Mouse (Mus musculus) gastrocnemius, adult 2 months (tissue): ENCODE data around the gene 4930503B20Rik. TPM values are rescaled to one million over a fixed set of nuclear protein-coding genes. Genes with fewer than 3 reads are reported as not detected.

Experiments used
- DNase-seq: peaks from one replicate; pipeline ENCODE4 v3.0.0; 2022
- H3K27ac ChIP-seq: fragments of 200-600 bp; 2 replicates; pipeline ENCODE4 v1.8.1; 2022; ENCODE audit warnings: mild to moderate bottlenecking
- H3K4me3 ChIP-seq: fragments of 200-600 bp; 2 replicates; pipeline ENCODE4 v1.8.1; 2022; ENCODE audit warnings: mild to moderate bottlenecking, moderate library complexity
- CTCF ChIP-seq: fragments of 200-600 bp; IDR thresholded peaks from 2 replicates; pipeline ENCODE4 v1.8.1; 2022; ENCODE audit warnings: antibody characterized with exemption, mild to moderate bottlenecking, moderate library complexity
- intact Hi-C: fragments of 180-260 bp; cut with DNase I; formaldehyde crosslinking; loops from one replicate; pipeline ENCODE4 v1.15.1; 2025
- long read RNA-seq, 2 experiments: library from polyadenylated mRNA; stranded (forward); transcript quantifications; one replicate each; pipeline ENCODE4 v2.0.0; 2021
- total RNA-seq, 2 experiments: library from RNA; stranded (reverse); gene quantifications; 2 replicates each; pipeline ENCODE4 v1.2.3; 2021

Gene 4930503B20Rik
- not detected for total RNA-seq
- long read RNA-seq, experiment 1, result 0 reads
- long read RNA-seq, experiment 2, result 0 reads

DNA sequence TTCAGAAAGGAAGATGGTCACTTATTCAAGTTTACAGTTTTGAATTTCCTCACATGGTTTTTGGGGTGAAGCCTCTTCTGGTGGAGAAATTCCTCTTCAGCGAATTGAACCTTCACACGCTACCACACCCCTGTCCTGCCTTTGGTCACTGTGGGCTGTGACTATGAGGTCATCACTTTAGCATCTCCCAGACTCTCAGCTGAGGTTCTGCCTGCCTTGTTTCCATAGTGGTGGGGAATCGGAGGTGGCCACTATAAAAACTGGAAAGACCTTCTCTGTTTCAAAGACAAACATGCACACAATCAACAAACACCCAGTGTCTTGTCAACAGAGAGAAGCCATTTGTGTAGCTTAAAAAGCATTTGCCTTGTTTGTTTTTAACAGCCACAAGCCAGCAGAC is at the start of gene 4930503B20Rik:
TSS of gene 4930503B20Rik (minus strand) at position 101 of the 400 bp plus-strand sequence.
- no peak for DNase-seq
- H3K4me3 ChIP-seq, result no peak within 1 kb of the TSS
- intact Hi-C loops, result no loop called here
- TF ChIP-seq CTCF, result no peak
- no peak within 1 kb of the TSS for H3K27ac ChIP-seq

DNA sequence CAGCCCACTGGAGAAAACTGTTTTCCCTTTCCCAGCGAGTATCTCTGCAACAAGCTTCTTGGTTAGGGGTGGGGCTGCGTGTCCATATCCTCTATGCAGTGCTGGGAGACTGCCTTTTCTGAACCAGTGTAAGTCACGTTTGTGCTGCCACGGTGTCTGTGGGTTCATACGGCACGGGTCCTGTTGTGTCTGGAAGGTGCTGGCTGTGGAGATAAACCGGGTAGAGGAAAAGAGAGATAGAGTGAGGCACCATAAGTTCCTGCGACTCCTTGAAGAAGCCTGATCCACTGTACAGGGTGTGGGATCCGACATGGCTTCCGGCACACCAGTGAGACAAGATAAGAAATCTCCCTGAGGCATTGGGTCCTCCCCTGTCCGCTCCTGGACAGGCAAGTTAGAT is 48.9 kb upstream of the 4930503B20Rik start:
- intact Hi-C loops, result no loop called here
- H3K4me3 ChIP-seq, result no peak overlapping the region

DNA sequence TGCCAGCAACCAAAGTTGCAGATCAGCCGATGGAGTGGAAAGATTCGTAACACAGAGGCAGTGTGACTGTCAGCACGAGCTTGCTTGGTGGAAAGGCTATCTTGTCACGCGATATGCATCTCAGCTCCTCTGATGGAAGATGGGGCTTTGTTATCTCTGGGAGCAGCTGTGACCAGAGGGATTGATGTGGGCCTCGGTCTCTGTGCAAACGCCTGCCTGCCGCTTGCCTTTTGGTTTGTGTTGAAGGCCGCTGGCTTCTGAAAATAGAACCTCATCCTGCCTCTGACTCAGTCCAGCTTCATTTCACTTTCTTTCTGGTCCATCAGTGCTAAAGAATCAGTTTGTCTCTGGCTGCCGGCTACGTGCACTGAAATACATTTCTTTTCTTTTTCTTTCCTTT is 47.9 kb upstream of the 4930503B20Rik start:
- Histone ChIP-seq H3K4me3 (no peak overlapping the region), H3K27ac (no peak overlapping the region)
- intact Hi-C loops, result no loop called here
- no peak for TF ChIP-seq CTCF
- no peak for DNase-seq

More for the DNA sequence above, 48.9 kb upstream of the 4930503B20Rik start:
- H3K27ac ChIP-seq, result no peak overlapping the region
- no peak for DNase-seq
- TF ChIP-seq CTCF, result no peak

DNA sequence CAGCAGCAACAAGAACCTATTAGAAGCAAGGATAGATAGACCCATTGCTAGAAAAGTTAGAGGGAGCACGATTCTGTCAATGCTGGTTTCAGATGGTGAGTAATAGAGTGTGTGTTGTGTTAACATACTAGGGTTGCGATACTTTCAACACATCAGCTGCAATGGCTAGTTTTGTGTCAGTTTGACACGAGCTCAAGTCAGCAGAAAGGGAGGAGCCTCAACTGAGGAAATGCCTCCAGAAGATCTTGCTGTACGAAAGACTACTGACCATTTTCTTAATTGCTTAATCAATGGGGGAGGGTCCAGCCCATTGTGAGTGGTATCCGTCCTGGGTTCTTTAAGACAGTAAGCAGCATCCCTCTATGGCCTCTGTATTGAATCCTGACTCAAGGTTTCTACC is 41.4 kb upstream of the 4930503B20Rik start:
- no peak for DNase-seq
- intact Hi-C loops, result no loop called here
- no peak overlapping the region for H3K27ac ChIP-seq
- TF ChIP-seq CTCF, result no peak
- no peak overlapping the region for H3K4me3 ChIP-seq

DNA sequence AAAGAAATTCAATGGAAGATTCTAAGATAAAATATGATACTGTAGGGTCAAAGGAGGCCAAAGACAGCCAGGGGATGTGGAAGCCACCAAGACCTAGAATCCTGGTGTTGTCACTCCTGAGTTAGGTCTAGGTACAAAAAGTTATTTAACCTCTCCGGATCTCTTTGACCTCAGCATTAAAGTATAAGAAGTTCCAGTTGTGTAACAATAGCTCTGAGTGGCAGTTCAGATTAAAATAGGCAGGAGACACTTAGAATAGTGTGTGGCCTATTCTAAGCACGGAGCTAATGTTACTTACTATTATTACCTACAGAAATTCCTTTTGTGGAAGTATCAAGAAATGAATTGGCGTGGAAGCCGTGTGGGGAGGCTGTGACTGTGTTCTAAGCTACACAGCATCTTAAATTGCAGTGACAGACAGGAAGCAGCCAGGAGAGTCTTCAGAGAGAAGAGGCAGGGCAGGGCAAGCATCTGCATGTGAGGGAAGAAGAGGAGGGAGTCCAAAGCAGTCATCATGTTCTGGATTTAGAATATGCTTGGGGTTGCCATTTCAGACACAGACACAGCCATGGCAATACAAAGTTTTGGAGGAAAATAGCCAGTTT is 36.1 kb upstream of the 4930503B20Rik start:
- DNase-seq, result no peak
- H3K27ac ChIP-seq, result no peak overlapping the region; the same call in 1 of the 2 replicates
- H3K4me3 ChIP-seq, result no peak overlapping the region
- no peak for TF ChIP-seq CTCF
- intact Hi-C loops, result no loop called here

DNA sequence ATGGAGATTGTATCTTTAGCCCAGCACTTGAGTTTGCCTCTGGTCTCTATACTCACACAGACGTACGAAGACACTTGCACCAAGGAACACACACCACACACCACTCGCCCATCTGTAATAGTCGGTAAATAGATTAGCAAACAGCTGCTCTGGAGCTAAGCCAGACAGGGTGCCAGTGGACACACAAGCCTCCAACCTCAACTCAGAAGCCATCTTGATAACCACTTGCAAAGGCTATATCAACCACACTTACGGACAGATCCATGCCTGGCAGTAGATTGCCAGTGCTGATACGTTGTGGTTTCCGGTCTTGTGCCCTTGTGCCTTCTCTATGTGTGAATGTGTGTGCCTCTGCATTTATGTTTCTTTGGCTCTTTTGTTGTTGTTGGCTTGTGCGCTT is 35.3 kb upstream of the 4930503B20Rik start:
- peak overlapping the region; percentile 83; the same call in 1 of the 2 replicates for H3K27ac ChIP-seq

DNA sequence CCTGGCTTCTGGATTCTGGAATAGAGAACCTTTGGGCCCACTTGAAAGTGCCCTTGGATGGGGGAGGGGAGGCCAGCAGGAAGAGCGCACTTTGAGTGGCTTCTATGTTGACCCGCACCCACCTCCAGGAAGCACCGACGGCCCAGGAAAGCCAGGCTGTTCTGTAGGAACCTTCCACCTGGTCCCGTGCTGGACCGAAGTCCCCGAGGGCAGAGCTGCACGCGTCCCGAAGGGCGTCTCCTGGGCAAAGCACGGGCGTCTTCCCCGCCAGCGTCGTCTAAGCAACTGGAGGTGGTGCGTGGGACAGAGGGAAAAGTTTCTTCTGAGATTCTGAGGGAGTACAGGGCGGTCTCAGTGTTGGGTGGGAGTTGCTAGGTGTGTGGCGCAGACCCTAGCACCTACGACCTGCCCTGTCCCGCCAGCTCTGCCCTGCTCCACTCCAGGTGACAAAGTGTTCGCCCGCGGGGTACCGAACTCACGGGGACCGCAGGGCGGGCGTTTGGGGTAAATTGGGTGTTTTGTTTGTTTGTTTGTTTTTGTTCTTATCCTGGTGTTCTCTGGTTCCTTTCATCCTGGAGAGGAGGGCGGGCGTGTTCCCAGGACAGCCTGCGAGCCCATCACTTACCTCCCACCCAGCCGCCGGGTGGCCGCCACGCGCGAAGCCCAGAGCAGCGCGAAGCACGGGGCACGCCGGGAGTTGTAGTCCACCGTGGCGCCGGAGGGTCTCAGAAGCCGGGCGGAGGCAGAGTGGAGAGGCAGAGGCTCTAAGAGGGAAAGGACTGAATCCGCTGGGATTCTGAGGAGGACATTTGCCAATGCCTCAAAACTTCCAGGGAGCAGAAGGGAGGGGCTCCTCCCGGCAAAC is 33.9 kb upstream of the 4930503B20Rik start, which contains the start of gene Samd13:
TSS of gene Samd13 (minus strand) at position 782 of the 865 bp plus-strand sequence.
- no peak for TF ChIP-seq CTCF
- peak; percentile 76 for DNase-seq
- Histone ChIP-seq H3K4me3 (peak within 1 kb of the TSS; percentile 80), H3K27ac (peak within 1 kb of the TSS; percentile 83)
- intact Hi-C loops, result no loop called here

More for the DNA sequence above, 35.3 kb upstream of the 4930503B20Rik start:
- TF ChIP-seq CTCF, result no peak
- intact Hi-C loops, result no loop called here
- no peak overlapping the region for H3K4me3 ChIP-seq
- DNase-seq, result no peak

DNA sequence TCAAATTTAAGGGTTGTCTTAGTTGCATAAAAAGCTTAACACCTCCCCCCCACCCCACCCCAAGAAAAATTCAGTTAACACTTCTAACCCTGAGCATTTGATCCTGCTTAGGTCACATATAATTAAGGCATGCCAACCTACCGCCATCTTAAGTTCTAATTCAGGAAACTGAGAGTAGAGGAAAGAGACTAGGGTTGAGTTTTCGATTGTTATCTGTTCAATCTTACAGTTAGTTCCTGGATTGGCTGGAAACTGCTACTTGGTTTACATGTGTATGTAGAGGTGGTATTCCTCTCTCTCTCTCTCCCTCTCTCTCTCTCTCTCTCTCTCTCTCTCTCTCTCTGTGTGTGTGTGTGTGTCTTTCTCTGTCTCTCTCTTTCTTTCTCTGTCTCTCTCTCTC is 32.0 kb upstream of the 4930503B20Rik start:
- intact Hi-C loops, result no loop called here
- TF ChIP-seq CTCF, result no peak
- H3K4me3 ChIP-seq, result peak overlapping the region; percentile 73
- no peak for DNase-seq
- peak overlapping the region; percentile 85; the same call in 1 of the 2 replicates for H3K27ac ChIP-seq

DNA sequence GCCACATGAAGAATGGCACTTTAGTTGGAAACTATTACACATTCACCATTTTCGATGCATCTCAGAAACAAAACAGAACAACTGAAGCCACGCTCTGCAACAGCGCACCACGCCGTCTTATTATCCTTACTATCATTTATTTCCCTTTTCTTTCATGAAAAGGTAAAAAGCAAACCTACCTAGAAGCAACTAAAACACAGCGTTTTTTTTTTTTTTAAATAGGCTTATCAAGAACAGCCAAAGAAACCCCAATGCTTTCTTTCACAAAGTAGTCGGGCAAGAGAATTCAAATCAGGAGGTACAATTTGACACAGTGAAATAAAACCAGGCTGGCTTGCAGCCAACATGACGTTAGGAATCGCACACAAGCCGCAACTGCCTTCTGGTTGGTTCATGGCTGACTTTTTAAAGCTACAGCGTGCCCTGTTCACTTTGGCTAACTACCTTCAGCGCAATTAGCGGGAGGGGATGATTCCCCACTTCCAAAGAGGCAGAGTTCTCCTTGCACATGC is 31.1 kb upstream of the 4930503B20Rik start:
- intact Hi-C loops, result no loop called here
- TF ChIP-seq CTCF, result no peak
- peak; percentile 79 for DNase-seq
- peak overlapping the region; percentile 85 for H3K27ac ChIP-seq
- H3K4me3 ChIP-seq, result peak overlapping the region; percentile 73

DNA sequence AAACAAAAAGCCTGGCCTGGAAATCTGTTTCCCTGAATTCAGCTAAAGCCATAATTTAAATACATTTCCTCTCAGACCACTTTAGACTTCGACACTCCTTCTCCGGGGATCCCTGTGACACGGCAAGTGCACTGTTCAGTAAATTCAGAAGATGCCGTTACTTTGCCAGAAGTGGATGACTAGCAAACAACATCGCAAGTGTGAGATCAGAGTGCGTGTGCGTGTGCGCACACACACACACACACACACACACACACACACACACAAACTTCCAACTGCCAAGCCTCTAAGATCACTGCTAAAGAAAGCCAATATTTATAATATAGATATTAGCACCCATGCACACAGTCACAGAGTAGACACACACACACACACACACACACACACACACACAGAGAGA is 30.6 kb upstream of the 4930503B20Rik start:
- DNase-seq, result no peak
- peak overlapping the region; percentile 85; the same call in 1 of the 2 replicates for H3K27ac ChIP-seq
- TF ChIP-seq CTCF, result no peak
- H3K4me3 ChIP-seq, result peak overlapping the region; percentile 73
- intact Hi-C loops, result no loop called here

DNA sequence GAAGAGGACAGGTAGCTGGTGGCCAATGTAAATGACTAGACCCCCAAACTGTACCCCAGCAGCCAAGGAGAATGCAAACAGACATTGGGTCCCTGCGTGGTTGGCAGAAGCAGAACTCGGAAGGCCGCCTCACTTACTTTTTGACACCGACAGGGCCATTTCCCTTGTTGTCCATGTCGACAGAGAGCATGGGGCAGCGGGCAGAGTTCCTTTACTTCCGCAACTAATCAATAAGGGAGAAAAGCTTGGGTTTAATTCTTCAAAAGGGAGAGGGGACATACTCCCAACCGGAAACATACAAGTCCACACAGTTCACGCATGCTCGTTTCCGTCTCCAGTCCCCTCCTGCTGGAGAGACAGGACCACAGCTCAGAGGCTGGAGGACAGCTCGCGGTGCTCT is 29.5 kb upstream of the 4930503B20Rik start:
- DNase-seq, result no peak
- intact Hi-C loops, result no loop called here
- Histone ChIP-seq H3K27ac (no peak overlapping the region), H3K4me3 (no peak overlapping the region)
- no peak for TF ChIP-seq CTCF

DNA sequence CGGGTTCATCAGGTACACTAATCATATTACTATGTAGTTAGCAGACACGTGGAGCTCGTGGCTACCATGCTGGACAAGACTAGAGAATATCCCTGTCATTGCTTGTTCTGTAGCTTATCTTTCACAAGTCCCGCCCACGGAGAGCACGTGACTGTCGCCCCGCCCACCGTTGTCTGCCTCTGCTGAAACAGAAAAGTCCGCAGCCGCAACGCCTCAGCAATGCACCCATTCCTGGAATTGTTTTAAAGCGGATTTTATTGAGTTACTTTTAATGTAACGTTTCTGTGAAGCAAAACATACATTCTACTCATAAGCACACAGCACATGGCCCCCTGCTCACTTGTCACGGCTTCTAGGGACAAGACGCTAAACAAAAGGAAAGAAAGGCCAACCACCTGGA is 28.5 kb upstream of the 4930503B20Rik start:
- intact Hi-C loops, result no loop called here
- no peak overlapping the region for H3K4me3 ChIP-seq
- no peak for DNase-seq
- no peak for TF ChIP-seq CTCF
- H3K27ac ChIP-seq, result no peak overlapping the region

DNA sequence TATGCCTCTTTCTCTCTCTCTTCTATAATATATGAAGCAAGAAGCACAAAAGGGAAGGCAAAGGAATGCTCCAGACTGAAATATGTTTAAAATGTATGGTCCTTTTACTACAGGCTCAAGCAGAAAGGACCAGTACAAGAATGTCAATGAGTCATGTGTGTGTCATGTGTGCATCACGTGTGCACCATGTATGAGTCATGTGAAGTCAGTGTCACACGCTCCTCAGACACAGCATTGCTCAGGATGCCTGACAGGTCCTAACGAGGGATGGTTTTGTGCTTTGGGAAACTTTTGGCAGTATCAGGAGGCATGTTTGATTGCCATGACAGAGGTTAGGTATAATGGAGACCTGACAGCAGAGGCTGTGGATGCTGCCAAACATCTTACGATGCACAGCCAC is 25.1 kb upstream of the 4930503B20Rik start:
- Histone ChIP-seq H3K4me3 (no peak overlapping the region), H3K27ac (no peak overlapping the region)
- no peak for DNase-seq
- intact Hi-C loops, result no loop called here
- TF ChIP-seq CTCF, result no peak
